Mouse (Mus musculus): ENCODE measurements around the gene Sdha.

GRCm38 (mm10) chr13:74329321-74329720 lies 20.8 kb downstream of the Sdha start:
- TF ChIP-seq CTCF (IDR thresholded peaks at IDR 0.05; ENCODE audit: borderline replicate concordance, extremely low read depth, insufficient read depth, insufficient read length) = no peak
- TF ChIP-seq POLR2A (IDR thresholded peaks at IDR 0.05; ENCODE audit: borderline replicate concordance, extremely low read depth, insufficient read depth, insufficient read length, poor library complexity, severe bottlenecking) = no peak

Measured in brain, embryonic 14.5 days (tissue).